Mouse (Mus musculus) cerebellum, postnatal 36 days (tissue): ENCODE results near the gene Nckap5l.

Experiments
- DNase-seq, 2 experiments: peaks; one replicate each; pipeline ENCODE4 v3.0.0; 2021 to 2022; ENCODE audit warnings: mixed read lengths in 2 of 2

Nckap5l gene

GRCm38 (mm10) chr15:99457606-99458401, at the start of gene Nckap5l:
Gene Nckap5l, minus strand, starts transcription at chr15:99457748.
- DNase-seq: peak; percentile 82 to 86

- DNase-seq: peak in 1 of 2 experiments; percentile 5
Observed at GRCm38 (mm10) chr15:99505324-99506095, 48.0 kb upstream of the Nckap5l start.

GRCm38 (mm10) chr15:99503256-99503655, 45.7 kb upstream of the Nckap5l start:
- DNase-seq: peak in 1 of 2 experiments; percentile 3

- peak in 1 of 2 experiments; percentile 12 for DNase-seq
Observed at GRCm38 (mm10) chr15:99502311-99502831, 44.8 kb upstream of the Nckap5l start.

- DNase-seq: no peak
Observed at GRCm38 (mm10) chr15:99501292-99502260, 44.0 kb upstream of the Nckap5l start.

- no peak for DNase-seq
Observed at GRCm38 (mm10) chr15:99500320-99500719, 42.8 kb upstream of the Nckap5l start.

DNA sequence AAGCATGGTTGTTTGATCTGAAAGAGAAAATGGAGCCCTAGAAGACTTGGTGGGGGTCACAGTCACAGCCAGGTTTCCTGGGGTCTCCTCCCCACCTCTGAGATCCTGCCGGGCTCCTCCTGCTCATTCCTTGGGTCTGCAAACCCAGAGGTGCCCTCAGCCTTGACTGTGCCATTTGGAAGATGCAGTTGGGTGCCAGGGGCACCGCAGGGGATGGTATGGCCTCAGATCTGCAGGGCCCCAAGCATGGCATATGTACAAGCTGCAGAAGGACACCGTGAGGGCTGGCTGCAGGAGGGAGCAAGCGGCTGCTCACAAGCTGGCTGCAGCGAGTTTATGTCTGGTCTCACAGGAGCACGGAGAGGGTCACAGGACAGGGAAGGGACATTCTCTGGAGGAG, 42.2 kb upstream of the Nckap5l start:
- peak in 1 of 2 experiments; percentile 50 for DNase-seq

- DNase-seq: no peak
Observed at GRCm38 (mm10) chr15:99498781-99499180, 41.2 kb upstream of the Nckap5l start.

DNA sequence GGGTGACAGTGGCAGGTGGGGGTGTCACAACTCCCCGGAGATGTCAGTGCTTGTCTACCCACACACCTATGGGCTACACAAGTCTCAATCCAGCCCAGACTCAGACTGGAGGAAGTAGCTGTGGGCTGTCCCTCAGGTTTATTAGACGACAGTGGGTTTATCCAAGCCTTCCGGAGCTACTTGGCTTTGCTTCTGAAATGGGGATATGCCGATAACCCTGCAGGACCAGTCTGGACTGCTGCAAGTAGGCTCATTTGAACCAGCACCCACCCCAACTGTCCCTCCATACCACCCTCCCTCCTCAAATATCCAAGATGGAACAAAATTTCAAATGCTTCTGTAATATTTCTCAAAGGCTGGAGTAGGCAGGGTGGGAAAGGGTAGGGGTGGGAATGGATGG, 40.8 kb upstream of the Nckap5l start:
- DNase-seq: no peak

DNA sequence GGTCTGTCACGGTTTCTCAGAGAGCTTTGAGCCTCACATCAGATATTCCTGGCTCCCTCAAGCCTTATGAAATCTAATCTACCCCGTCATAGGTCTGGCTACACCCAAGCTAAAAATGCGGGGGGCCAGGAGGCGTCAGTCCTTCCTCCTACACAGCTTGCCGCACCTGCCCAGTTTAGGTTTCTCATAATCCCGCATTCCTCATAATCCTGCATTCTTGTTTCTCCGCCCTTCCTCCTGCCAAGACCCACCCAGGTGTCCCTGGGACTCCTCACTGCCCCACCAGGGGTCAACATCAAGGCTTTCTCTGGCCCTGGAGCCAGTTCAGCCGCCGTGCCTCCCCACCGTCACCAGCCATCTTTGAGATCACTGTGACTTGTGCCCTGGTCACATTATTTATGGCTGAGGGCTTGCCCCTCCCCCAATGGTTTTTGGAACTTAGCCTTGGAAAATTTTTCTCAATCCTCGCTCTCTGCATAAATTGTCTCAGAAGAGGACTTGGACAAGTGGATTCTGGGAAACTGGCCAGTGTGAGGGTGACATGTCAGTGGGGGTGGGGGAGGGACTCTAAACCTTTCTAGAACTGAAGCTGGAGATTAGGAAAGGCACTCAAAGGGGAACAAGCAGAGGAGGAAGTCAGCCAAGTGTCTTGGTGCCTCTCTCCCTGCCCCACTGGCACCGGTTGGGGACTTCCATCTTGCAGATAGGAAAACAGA, 40.1 kb upstream of the Nckap5l start:
- peak; percentile 73 to 86 for DNase-seq

GRCm38 (mm10) chr15:99497061-99497460, 39.5 kb upstream of the Nckap5l start:
- DNase-seq: peak; percentile 67 to 81

GRCm38 (mm10) chr15:99484745-99485144, 27.2 kb upstream of the Nckap5l start:
- no peak for DNase-seq

GRCm38 (mm10) chr15:99475814-99476213, 18.3 kb upstream of the Nckap5l start:
- no peak for DNase-seq

DNA sequence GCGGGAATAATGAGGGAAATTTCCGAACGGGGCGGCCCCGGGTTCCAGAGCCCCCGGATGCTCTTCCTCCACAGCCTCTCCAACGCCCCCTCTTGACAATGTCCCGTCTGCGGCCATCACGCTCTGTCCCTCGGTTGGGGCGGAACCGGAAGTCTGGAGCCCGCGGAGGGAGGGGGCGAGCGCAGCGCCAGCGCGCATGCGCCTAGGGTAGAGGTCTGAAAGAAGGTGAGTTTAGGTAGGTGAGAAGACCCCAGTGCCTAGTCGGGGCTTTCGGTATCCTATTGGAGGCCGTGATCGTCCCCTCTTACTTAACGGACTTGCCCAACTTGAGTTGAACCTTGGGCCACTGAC, 17.0 kb upstream of the Nckap5l start, which contains the start of gene Bcdin3d:
Gene Bcdin3d, minus strand, starts transcription at position 155 of the 351 bp plus-strand sequence.
- DNase-seq: peak; percentile 78 to 88

DNA sequence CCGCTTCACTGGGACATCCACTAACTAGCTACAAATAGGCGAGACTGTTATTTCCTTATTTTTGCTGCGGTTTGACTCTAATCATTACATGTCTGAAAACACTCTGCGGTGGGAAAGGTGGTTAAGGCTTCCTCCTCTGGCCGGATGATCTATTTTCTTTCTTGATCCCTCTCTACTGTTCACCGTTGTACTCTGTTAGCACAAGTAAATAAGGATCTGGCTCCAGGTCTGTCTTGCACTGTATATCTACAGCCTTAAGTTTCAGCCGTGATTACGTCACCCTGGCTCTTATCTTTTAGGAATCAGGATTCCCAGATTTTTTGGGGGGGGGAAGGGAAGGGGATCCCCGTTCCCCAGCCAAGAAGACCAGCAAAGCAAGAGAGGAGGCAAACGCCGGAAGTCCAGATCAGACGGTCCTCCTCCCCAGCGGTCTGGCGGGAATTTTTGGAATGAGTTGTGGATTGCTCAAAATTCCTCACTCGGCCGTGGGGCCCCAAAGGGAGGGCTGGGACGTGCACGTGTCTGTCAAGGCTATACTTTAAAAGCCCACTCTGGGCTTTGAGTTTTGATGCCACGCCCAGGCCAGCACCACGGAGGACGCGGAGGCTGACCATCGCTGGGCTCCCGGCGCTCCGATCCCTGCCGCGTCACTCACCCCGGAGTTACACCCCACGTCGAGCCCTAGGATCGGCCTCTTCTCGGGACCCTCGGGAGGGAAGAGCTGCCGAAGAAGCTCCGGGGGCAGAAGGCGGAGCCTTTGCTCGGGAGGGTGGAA, 16.4 kb upstream of the Nckap5l start:
- DNase-seq: peak; percentile 40 to 46

GRCm38 (mm10) chr15:99472972-99473371, 15.4 kb upstream of the Nckap5l start:
- DNase-seq: no peak

DNA sequence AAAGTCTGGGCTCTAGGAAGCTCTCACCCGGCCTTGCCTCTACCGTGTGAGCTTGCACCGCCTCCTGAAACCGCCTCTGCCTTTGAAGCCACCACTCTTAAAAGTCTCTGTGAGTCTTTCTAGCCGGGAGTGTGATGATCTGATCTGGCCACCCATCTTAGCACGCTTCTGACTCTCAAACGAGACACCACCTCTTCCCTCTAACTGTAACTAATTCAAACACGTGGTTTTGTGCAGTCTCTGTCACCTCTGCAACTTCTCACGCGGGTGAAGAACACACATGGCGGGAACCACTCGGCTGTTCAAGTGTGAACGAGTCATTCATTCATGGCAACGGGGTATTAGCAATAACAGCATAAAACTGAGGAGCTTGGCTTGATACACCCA, 14.1 kb upstream of the Nckap5l start:
- DNase-seq: no peak

DNA sequence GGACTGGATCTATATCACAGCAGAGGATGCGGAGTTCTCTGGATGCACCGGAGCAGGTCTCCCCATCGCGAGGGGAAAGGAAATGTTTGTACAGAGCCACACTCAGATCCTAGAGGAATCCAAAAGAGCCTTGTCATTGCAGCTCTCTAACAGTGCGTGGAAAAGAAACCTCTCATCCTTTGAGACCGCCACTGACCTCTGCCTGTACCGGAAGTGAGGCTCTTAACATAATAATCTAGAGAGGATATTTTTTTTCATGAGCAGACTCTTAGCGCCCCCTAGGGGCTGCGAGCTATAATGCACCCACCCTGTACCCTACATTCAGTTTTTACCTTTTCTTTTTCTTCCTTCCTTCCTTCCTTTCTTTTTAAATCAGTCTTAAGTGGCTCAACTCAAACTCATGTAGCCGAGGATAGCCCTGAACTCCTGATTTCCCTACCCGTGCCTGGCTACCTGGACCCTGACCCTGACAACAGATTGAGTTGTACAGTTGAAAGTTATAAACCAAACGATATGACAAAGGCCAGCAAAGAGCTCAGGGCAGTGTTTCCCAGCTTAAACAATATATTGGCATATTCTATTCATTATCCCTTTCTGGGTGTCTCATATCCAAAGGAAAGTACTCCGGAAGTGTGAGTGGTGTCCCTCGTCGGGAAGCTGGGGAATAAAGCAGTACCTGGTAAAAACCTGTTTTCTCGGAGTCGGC, 13.6 kb upstream of the Nckap5l start:
- peak; percentile 77 to 80 for DNase-seq

DNA sequence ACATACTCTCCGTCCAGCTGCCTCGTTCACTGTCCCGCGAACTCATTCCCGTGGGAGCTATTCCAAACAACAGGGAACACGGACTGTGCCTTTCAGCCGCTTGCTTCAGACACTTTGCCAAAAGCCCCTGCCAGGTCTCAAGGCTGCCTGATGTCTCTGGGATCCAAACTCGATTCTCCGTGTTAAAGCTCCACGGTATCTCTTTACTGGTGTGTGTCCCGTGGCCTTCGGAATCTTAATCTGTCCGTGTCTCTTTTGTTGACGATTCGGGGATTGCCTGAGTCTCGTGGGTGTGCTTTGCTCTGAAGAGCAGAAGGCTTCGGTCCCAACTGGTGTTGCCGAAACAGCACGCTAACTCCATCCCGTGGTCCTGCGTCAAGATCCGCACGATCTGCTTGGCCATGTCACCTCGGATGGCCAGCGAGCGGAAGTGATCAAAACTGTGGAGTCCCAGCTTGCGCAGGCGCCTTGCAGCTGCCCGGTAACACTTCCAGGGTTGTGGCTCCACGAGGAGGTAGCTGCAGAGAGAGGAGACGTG, 12.7 kb upstream of the Nckap5l start:
- peak; percentile 77 for DNase-seq

DNA sequence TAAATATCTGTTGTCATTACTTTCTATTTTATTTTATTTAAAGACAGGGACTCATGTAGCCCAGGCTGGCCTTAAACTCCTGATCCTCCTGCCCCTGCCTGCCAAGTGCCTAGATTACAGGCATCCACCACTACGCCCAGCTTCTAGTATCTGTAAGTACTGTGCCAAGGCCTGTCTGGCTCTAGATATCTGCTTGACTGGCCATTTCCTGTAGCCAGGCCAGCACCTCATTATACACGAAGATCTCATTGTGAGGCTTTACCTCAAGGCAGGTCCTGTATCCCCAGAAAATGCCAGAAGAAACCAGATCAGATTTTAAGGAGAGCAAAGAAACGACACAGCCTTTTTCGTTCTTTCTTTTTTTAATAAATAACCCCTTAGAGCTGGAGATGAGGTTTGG, 12.2 kb upstream of the Nckap5l start:
- no peak for DNase-seq
